Mouse (Mus musculus) brain, embryonic 14.5 days (tissue): ENCODE measurements at regions not wholly inside any gene's neighbourhood (a gene's known extent, or its start where the extent isn't known, plus 50 kb on each side); places are given as distances from the start of the nearest gene placed in this dataset.

Source experiments
- CTCF ChIP-seq: fragments of 200-500 bp; IDR thresholded peaks from 2 replicates; pipeline ENCODE4 v1.5.1; 2012; ENCODE audit warnings: inconsistent platforms, mild to moderate bottlenecking, moderate library complexity, borderline replicate concordance; ENCODE audit not compliant: insufficient read depth, insufficient read length; ENCODE audit errors: extremely low read depth
- POLR2A ChIP-seq: fragments of 200-500 bp; IDR thresholded peaks from 2 replicates; pipeline ENCODE4 v1.6.1; 2012; ENCODE audit warnings: mild to moderate bottlenecking, inconsistent platforms, borderline replicate concordance; ENCODE audit not compliant: poor library complexity, insufficient read depth, insufficient read length, severe bottlenecking; ENCODE audit errors: extremely low read depth

DNA sequence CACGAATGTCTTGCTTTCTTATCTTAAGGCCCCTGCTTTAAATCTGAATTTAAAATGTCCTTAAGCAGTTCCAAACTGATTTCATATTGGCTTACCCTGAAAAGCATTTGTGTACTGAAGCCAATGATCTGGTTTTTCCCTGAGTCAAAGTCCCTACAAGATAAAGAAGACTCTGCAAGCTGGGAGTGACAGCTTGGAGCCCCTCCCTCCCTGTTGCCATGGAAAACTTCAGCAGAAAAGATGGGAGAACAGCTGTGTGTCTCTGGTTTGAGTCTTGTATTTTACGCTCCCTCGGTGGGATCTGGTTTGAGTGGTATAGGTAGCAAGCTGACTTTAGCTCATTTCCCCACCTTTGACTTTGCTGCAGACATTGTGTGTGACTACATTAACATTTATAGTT lies 146.1 kb downstream of the Rbm43 start:
- TF ChIP-seq CTCF: no peak
- TF ChIP-seq POLR2A: no peak
